Mouse (Mus musculus) hindbrain, embryonic 15.5 days (tissue): ENCODE measurements around the gene Ccdc182. TPM values are rescaled to one million over a fixed set of nuclear protein-coding genes. Genes with fewer than 3 reads are reported as not detected.
A peak's percentile ranks its signal among the peaks of the same experiment; 100 is the strongest.

Experiments
- ATAC-seq: fragments of 200-750 bp; cut with Nextera tagmentation; 2 replicates; pipeline ENCODE4 v1.8.0; 2017; ENCODE audit warnings: low read depth, moderate number of reproducible peaks, moderate TSS enrichment; ENCODE audit not compliant: low FRiP score
- H3K27ac ChIP-seq: fragments of 300-500 bp; sonication (generic); replicated peaks from 2 replicates; pipeline ENCODE4 v1.5.1; 2015; ENCODE audit warnings: mild to moderate bottlenecking, inconsistent platforms
- H3K27me3 ChIP-seq: fragments of 300-500 bp; sonication (generic); 2 replicates; pipeline ENCODE4 v1.6.1; 2015; ENCODE audit warnings: control low read depth, inconsistent platforms
- H3K36me3 ChIP-seq: fragments of 300-500 bp; sonication (generic); 2 replicates; pipeline ENCODE4 v1.6.1; 2015; ENCODE audit warnings: control low read depth, inconsistent platforms
- H3K4me1 ChIP-seq: fragments of 300-500 bp; sonication (generic); replicated peaks from 2 replicates; pipeline ENCODE4 v1.6.1; 2015; ENCODE audit warnings: control low read depth, inconsistent platforms
- H3K4me2 ChIP-seq: fragments of 300-500 bp; sonication (generic); 2 replicates; pipeline ENCODE4 v1.6.1; 2015; ENCODE audit warnings: moderate library complexity, mild to moderate bottlenecking, inconsistent platforms
- H3K4me3 ChIP-seq: fragments of 300-500 bp; sonication (generic); 2 replicates; pipeline ENCODE4 v1.5.1; 2015; ENCODE audit warnings: mild to moderate bottlenecking, inconsistent platforms
- H3K9ac ChIP-seq: fragments of 300-500 bp; sonication (generic); 2 replicates; pipeline ENCODE4 v1.6.1; 2015; ENCODE audit warnings: inconsistent platforms
- H3K9me3 ChIP-seq: fragments of 300-500 bp; sonication (generic); 2 replicates; pipeline ENCODE4 v1.6.1; 2016; ENCODE audit warnings: control low read depth, inconsistent platforms
- WGBS: fragments of 180-500 bp; shearing (Covaris S2); methylation state at CpG from one replicate; pipeline ENCODE4 v1.1.7; 2015; 5-methylcytosine and 5-hydroxymethylcytosine counted together
- polyA plus RNA-seq: library from polyadenylated mRNA; unstranded; fragments of >200 nt; fragmentation: Nextera tagmentation; extraction: Ambion mirVana; gene quantifications from 2 replicates; pipeline ENCODE4 v1.2.1, GENCODE M21; 2015

Ccdc182 gene
- 0.17 and 0.29 TPM in 2 replicates for polyA plus RNA-seq

DNA sequence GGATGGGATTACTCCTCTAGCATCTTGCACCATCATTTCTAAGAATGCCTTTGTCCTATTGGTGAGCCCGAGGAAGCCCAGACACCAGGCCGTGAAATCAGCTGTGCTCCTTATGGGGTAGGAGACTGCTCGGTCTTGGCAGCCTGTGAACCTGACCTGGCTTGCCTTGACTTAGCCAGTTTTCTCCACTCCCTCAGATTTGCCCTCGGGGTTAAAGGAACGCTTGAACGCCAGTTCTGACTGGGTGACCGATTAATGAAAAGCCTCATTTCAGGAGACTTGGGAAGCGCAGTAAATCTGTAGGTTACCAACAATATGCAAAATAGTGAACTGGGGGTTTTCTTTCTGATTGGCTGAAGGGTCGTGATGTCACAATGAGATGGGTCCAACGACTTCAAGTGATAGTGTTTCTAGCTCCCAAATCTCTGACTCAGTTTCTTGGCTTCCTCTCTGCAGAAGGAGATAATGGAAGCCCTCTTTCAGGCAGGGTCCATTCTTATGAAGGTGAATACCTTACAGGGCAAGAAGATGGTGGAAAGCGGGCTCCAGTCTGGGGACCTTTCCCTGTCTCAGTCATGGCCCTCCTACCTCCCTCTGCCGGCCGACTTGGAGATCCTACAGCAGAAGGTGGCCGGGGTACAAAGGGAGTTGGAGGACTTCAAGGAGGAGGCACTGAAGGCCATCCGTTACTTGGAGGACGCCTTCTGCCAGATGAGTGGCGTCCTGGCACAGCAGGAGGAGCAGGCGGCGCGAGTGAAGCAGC, at the start of gene Ccdc182:
Gene Ccdc182 (plus strand): TSS at position 428 of the 763 bp plus-strand sequence.
- Histone ChIP-seq H3K27ac (peak within 1 kb of the TSS; percentile 32; the same call in 1 of the 2 replicates), H3K36me3 (no peaks in the 10 kb centered on the region), H3K4me2 (peak within 1 kb of the TSS; percentile 47), H3K4me3 (peak within 1 kb of the TSS; percentile 17), H3K9me3 (no peaks in the 10 kb centered on the region), H3K4me1 (peaks cover 38% of the 10 kb centered on the region), H3K9ac (no peak within 1 kb of the TSS), H3K27me3 (no peaks in the 10 kb centered on the region)
- WGBS, result 27% methylated on average over 20 of the region's 20 CpGs
- ATAC-seq, result no peak

- H3K4me3 ChIP-seq, result no peak overlapping the region
- no peaks in the 10 kb centered on the region for H3K36me3 ChIP-seq
- peaks cover 17% of the 10 kb centered on the region for H3K4me1 ChIP-seq
- H3K4me2 ChIP-seq, result no peak overlapping the region
- no peaks in the 10 kb centered on the region for H3K27me3 ChIP-seq
- no peak for ATAC-seq
- H3K9me3 ChIP-seq, result no peaks in the 10 kb centered on the region
- H3K9ac ChIP-seq, result no peak overlapping the region
- H3K27ac ChIP-seq, result no peak overlapping the region
- WGBS, result 79% methylated on average over 14 of the region's 14 CpGs
Observed at GRCm38 (mm10) chr11:88245581-88246170, 48.2 kb upstream of the Ccdc182 start.

DNA sequence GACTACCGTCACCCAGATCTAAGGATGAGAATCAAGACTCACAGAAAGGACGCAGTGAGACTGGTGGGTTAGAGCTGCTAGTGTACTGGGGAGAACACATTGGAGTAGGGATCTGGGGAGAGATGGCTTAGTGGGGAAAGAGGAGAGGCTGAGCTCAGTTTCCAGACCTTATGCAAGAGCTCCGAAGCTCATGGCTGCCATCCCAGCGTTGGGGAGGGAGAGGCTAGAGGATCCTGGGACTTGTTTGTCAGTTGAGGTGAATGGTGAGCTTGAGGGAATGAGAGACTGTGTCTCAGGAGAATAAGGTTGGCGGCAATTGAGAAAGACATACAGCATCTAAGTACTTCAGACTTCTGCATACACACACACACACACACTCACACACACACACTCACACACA, 45.2 kb upstream of the Ccdc182 start:
- Histone ChIP-seq H3K27ac (no peak overlapping the region), H3K4me1 (peaks cover 25% of the 10 kb centered on the region)

GRCm38 (mm10) chr11:88250568-88250967, 43.3 kb upstream of the Ccdc182 start:
- H3K4me2 ChIP-seq, result no peak overlapping the region
- ATAC-seq, result no peak
- H3K4me1 ChIP-seq, result peaks cover 33% of the 10 kb centered on the region
- no peaks in the 10 kb centered on the region for H3K36me3 ChIP-seq
- no peaks in the 10 kb centered on the region for H3K27me3 ChIP-seq
- WGBS, result 95% methylated on average over 3 of the region's 3 CpGs
- no peak overlapping the region for H3K27ac ChIP-seq
- H3K9ac ChIP-seq, result no peak overlapping the region
- no peaks in the 10 kb centered on the region for H3K9me3 ChIP-seq
- no peak overlapping the region for H3K4me3 ChIP-seq

More for the DNA sequence above, 45.2 kb upstream of the Ccdc182 start:
- Histone ChIP-seq H3K27me3 (no peaks in the 10 kb centered on the region), H3K9me3 (no peaks in the 10 kb centered on the region), H3K36me3 (no peaks in the 10 kb centered on the region), H3K4me3 (no peak overlapping the region), H3K9ac (no peak overlapping the region), H3K4me2 (no peak overlapping the region)
- no peak for ATAC-seq
- 51% methylated on average over 5 of the region's 5 CpGs for WGBS

DNA sequence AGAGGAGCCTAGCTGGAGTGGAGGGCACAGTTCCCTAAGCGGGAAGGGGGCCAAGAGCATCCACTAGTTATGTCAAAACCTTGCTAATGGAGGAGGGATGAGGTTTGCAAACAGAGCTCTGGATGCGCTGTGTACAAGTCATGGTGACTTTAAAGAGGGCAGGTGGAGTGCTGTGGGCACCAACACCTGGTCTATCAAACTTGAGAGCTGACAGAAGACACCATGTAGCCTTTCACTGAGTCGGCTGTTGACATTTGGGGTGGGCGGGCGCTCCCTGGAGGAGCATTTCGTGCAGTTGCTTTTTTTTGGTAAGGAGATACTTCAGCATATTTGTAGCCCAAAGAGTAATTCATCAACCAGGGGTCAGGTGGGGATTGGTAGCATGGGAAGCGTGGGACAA, 42.6 kb upstream of the Ccdc182 start:
- Histone ChIP-seq H3K4me2 (no peak overlapping the region), H3K27ac (no peak overlapping the region), H3K4me1 (peaks cover 33% of the 10 kb centered on the region), H3K9me3 (no peaks in the 10 kb centered on the region), H3K9ac (no peak overlapping the region), H3K36me3 (no peaks in the 10 kb centered on the region), H3K27me3 (no peaks in the 10 kb centered on the region), H3K4me3 (no peak overlapping the region)
- 65% methylated on average over 7 of the region's 7 CpGs for WGBS
- no peak for ATAC-seq

- H3K9ac ChIP-seq, result no peak overlapping the region
- ATAC-seq, result peak; percentile 88
- no peaks in the 10 kb centered on the region for H3K9me3 ChIP-seq
- WGBS, result 15% methylated on average over 22 of the region's 22 CpGs
- H3K4me1 ChIP-seq, result peaks cover 33% of the 10 kb centered on the region
- peak overlapping the region; percentile 46 for H3K4me2 ChIP-seq
- 0 out of 2 replicates have a peak overlapping the region, but pooled peaks have one; percentile 10 for H3K4me3 ChIP-seq
- H3K27ac ChIP-seq, result peak overlapping the region; percentile 70
- H3K27me3 ChIP-seq, result no peaks in the 10 kb centered on the region
- no peaks in the 10 kb centered on the region for H3K36me3 ChIP-seq
Observed at GRCm38 (mm10) chr11:88251972-88252766, 41.7 kb upstream of the Ccdc182 start.

- Histone ChIP-seq H3K27me3 (no peaks in the 10 kb centered on the region), H3K4me3 (no peak overlapping the region), H3K27ac (peak overlapping the region; percentile 70), H3K4me2 (no peak overlapping the region), H3K36me3 (no peaks in the 10 kb centered on the region), H3K4me1 (peaks cover 33% of the 10 kb centered on the region), H3K9me3 (no peaks in the 10 kb centered on the region), H3K9ac (no peak overlapping the region)
- 11% methylated on average over 10 of the region's 18 CpGs for WGBS
- peak; percentile 74 for ATAC-seq
Observed at GRCm38 (mm10) chr11:88252767-88253513, 40.9 kb upstream of the Ccdc182 start.

- Histone ChIP-seq H3K9ac (no peak overlapping the region), H3K4me2 (no peak overlapping the region; the same call in 1 of the 2 replicates)
Observed at GRCm38 (mm10) chr11:88253514-88254167, 40.2 kb upstream of the Ccdc182 start.

GRCm38 (mm10) chr11:88257700-88258099, 36.2 kb upstream of the Ccdc182 start:
- Histone ChIP-seq H3K9ac (no peak overlapping the region), H3K4me2 (no peak overlapping the region), H3K36me3 (no peaks in the 10 kb centered on the region), H3K9me3 (no peaks in the 10 kb centered on the region), H3K27me3 (no peaks in the 10 kb centered on the region), H3K27ac (no peak overlapping the region), H3K4me1 (peaks cover 24% of the 10 kb centered on the region), H3K4me3 (no peak overlapping the region)
- ATAC-seq, result no peak
- 87% methylated on average over 4 of the region's 4 CpGs for WGBS

More at GRCm38 (mm10) chr11:88253514-88254167, 40.2 kb upstream of the Ccdc182 start:
- Histone ChIP-seq H3K4me3 (no peak overlapping the region), H3K4me1 (peaks cover 33% of the 10 kb centered on the region), H3K27me3 (no peaks in the 10 kb centered on the region), H3K9me3 (no peaks in the 10 kb centered on the region), H3K27ac (peak overlapping the region; percentile 70), H3K36me3 (no peaks in the 10 kb centered on the region)
- ATAC-seq, result 0 out of 2 replicates have a peak, but pooled peaks have one; percentile 7
- WGBS, result 18% methylated on average over 7 of the region's 7 CpGs

GRCm38 (mm10) chr11:88258212-88258611, 35.6 kb upstream of the Ccdc182 start:
- no peak overlapping the region for H3K27ac ChIP-seq
- no peak overlapping the region for H3K9ac ChIP-seq
- no peaks in the 10 kb centered on the region for H3K36me3 ChIP-seq
- H3K4me3 ChIP-seq, result no peak overlapping the region
- peaks cover 19% of the 10 kb centered on the region for H3K4me1 ChIP-seq
- H3K27me3 ChIP-seq, result no peaks in the 10 kb centered on the region
- WGBS, result 85% methylated on average over 4 of the region's 4 CpGs
- no peak overlapping the region for H3K4me2 ChIP-seq
- no peak for ATAC-seq
- H3K9me3 ChIP-seq, result no peaks in the 10 kb centered on the region

- Histone ChIP-seq H3K4me3 (no peak overlapping the region), H3K9ac (no peak overlapping the region), H3K27ac (no peak overlapping the region), H3K9me3 (no peaks in the 10 kb centered on the region), H3K4me1 (peaks cover 9% of the 10 kb centered on the region), H3K4me2 (no peak overlapping the region), H3K27me3 (no peaks in the 10 kb centered on the region), H3K36me3 (no peaks in the 10 kb centered on the region)
- ATAC-seq, result no peak
- WGBS, result 55% methylated on average over 7 of the region's 7 CpGs
Observed at GRCm38 (mm10) chr11:88260463-88260862, 33.4 kb upstream of the Ccdc182 start.
